In genomic region chr16:34793000-34793399, GRCm38 (mm10) we compare ENCODE assay signal across 17 mouse cellular contexts. TPM values are rescaled to one million over a fixed set of nuclear protein-coding genes. Genes with fewer than 3 reads are reported as not detected.
A peak's percentile ranks its signal among the peaks of the same experiment; 100 is the strongest.
DNase-seq lines count a peak whose midpoint lies in the region; ATAC-seq and TF ChIP-seq lines count a peak whose summit lies in the region.
"Had no signal": no experiment of that assay in that cellular context is flagged by ENCODE, and none has a peak within 500 bp of the region (broad histone marks: within the 10 kb centered on the region; RNA-seq: fewer than 3 reads in every experiment).

No protein-coding gene starts in this region.

- H3K4me1 ChIP-seq in heart, embryonic 13.5 days: peaks cover 30% of the 10 kb centered on the region
- no peaks in the 10 kb centered on the region for H3K4me1 ChIP-seq in embryonic fibroblast, embryonic 13.5 days (ENCODE audit: control insufficient read depth, insufficient read depth, low read length)
- H3K4me1 ChIP-seq in forebrain, embryonic 15.5 days: no peaks in the 10 kb centered on the region
- no peaks in the 10 kb centered on the region for H3K4me1 ChIP-seq in neural tube, embryonic 15.5 days
- H3K4me1 ChIP-seq: forebrain, embryonic 12.5 days; hindbrain, embryonic 15.5 days; intestine, embryonic 15.5 days; midbrain, embryonic 13.5 days had no signal

- TF ChIP-seq CTCF in embryonic fibroblast, embryonic 13.5 days (IDR thresholded peaks at IDR 0.05; ENCODE audit: borderline replicate concordance, insufficient read depth, low read length): no peak

- no peaks in the 10 kb centered on the region for H3K36me3 ChIP-seq in heart, embryonic 13.5 days
- H3K36me3 ChIP-seq in forebrain, embryonic 15.5 days: no peaks in the 10 kb centered on the region
- no peaks in the 10 kb centered on the region for H3K36me3 ChIP-seq in neural tube, embryonic 15.5 days
- H3K36me3 ChIP-seq: forebrain, embryonic 12.5 days; G1E; hindbrain, embryonic 15.5 days; intestine, embryonic 15.5 days; liver, embryonic 12.5 days; midbrain, embryonic 13.5 days had no signal

- H3K27me3 ChIP-seq in heart, embryonic 13.5 days (replicated peaks): no peaks in the 10 kb centered on the region; the same call in 1 of the 2 replicates
- no peaks in the 10 kb centered on the region for H3K27me3 ChIP-seq in forebrain, embryonic 15.5 days
- no peaks in the 10 kb centered on the region for H3K27me3 ChIP-seq in neural tube, embryonic 15.5 days (replicated peaks)
- H3K27me3 ChIP-seq: hindbrain, embryonic 15.5 days; intestine, embryonic 15.5 days; liver, embryonic 12.5 days; midbrain, embryonic 13.5 days had no signal

- no peak for TF ChIP-seq POLR2A in embryonic fibroblast, embryonic 13.5 days (IDR thresholded peaks at IDR 0.05; ENCODE audit: low read depth, low read length)

- DNase-seq in embryo, embryonic 11 days: peak; percentile 13
- DNase-seq in embryo, embryonic 10.5 days (ENCODE audit: low spot score): no peak
- no peak for DNase-seq in heart, postnatal 4 days
- DNase-seq in 3T3-L1 (ENCODE audit: low read depth, low spot score): peak; percentile 28
- DNase-seq: adrenal gland, adult 2 months; cerebellum, adult 2 months; thymus, postnatal 14 days had no signal

- H3K9me3 ChIP-seq in heart, embryonic 13.5 days: no peaks in the 10 kb centered on the region
- no peaks in the 10 kb centered on the region for H3K9me3 ChIP-seq in forebrain, embryonic 15.5 days
- no peaks in the 10 kb centered on the region for H3K9me3 ChIP-seq in neural tube, embryonic 15.5 days (replicated peaks)
- H3K9me3 ChIP-seq: forebrain, embryonic 12.5 days; G1E; hindbrain, embryonic 15.5 days; intestine, embryonic 15.5 days; liver, embryonic 12.5 days; midbrain, embryonic 13.5 days had no signal

- 0 out of 2 replicates have a peak overlapping the region, but pooled peaks have one; percentile 8 for H3K27ac ChIP-seq in heart, embryonic 13.5 days (replicated peaks)
- H3K27ac ChIP-seq in embryonic fibroblast, embryonic 13.5 days (ENCODE audit: insufficient read depth, low read length): peak overlapping the region; percentile 31; the same call in 1 of the 2 replicates
- no peak overlapping the region for H3K27ac ChIP-seq in forebrain, embryonic 15.5 days (replicated peaks)
- no peak overlapping the region for H3K27ac ChIP-seq in neural tube, embryonic 15.5 days (replicated peaks)
- H3K27ac ChIP-seq: forebrain, embryonic 12.5 days; hindbrain, embryonic 15.5 days; intestine, embryonic 15.5 days; liver, embryonic 12.5 days; midbrain, embryonic 13.5 days had no signal

- H3K4me2 ChIP-seq in heart, embryonic 13.5 days: no peak overlapping the region
- H3K4me2 ChIP-seq in forebrain, embryonic 15.5 days (replicated peaks): no peak overlapping the region
- H3K4me2 ChIP-seq in neural tube, embryonic 15.5 days: no peak overlapping the region
- H3K4me2 ChIP-seq: forebrain, embryonic 12.5 days; hindbrain, embryonic 15.5 days; intestine, embryonic 15.5 days; liver, embryonic 12.5 days; midbrain, embryonic 13.5 days had no signal

- H3K9ac ChIP-seq in heart, embryonic 13.5 days: no peak overlapping the region
- no peak overlapping the region for H3K9ac ChIP-seq in forebrain, embryonic 15.5 days (replicated peaks)
- no peak overlapping the region for H3K9ac ChIP-seq in neural tube, embryonic 15.5 days (replicated peaks)
- H3K9ac ChIP-seq: forebrain, embryonic 12.5 days; hindbrain, embryonic 15.5 days; intestine, embryonic 15.5 days; liver, embryonic 12.5 days; midbrain, embryonic 13.5 days had no signal

- H3K4me3 ChIP-seq in heart, embryonic 13.5 days: no peak overlapping the region
- no peak overlapping the region for H3K4me3 ChIP-seq in embryonic fibroblast, embryonic 13.5 days (ENCODE audit: insufficient read depth, low read length)
- no peak overlapping the region for H3K4me3 ChIP-seq in forebrain, embryonic 15.5 days
- no peak overlapping the region for H3K4me3 ChIP-seq in neural tube, embryonic 15.5 days (replicated peaks)
- H3K4me3 ChIP-seq: forebrain, embryonic 12.5 days; hindbrain, embryonic 15.5 days; intestine, embryonic 15.5 days; liver, embryonic 12.5 days; midbrain, embryonic 13.5 days had no signal

- 42% methylated on average over 5 of the region's 5 CpGs for WGBS in heart, embryonic 13.5 days
- WGBS in forebrain, embryonic 15.5 days: 47% methylated on average over 5 of the region's 5 CpGs
- WGBS in neural tube, embryonic 15.5 days: 74% methylated on average over 5 of the region's 5 CpGs

- no peak for ATAC-seq in heart, embryonic 13.5 days (ENCODE audit: extremely low read depth, insufficient number of reproducible peaks, low FRiP score, low TSS enrichment)
- no peak for ATAC-seq in forebrain, embryonic 15.5 days (replicated peaks)
- ATAC-seq in neural tube, embryonic 15.5 days (ENCODE audit: low FRiP score): no peak
- ATAC-seq: intestine, embryonic 15.5 days; liver, embryonic 12.5 days; midbrain, embryonic 13.5 days had no signal

RNA-seq across cellular contexts. Expression of gene Mylk, which starts 48.0 kb away (rescaled TPM):
- polyA plus RNA-seq in heart, embryonic 13.5 days (2015; fragmentation: Nextera tagmentation; extraction: Ambion mirVana): 8.9 and 9.1 TPM in 2 replicates
- 10 to 100 TPM; 32.0 to 34.4 TPM for total RNA-seq in heart, postnatal 4 days (2021)
- polyA plus RNA-seq in embryonic fibroblast, embryonic 13.5 days (2011; ENCODE audit: insufficient read length, low read depth, missing spikeins): 49.0 and 60.8 TPM in 2 replicates
- polyA plus RNA-seq in forebrain, embryonic 15.5 days (2015; fragmentation: Nextera tagmentation; extraction: Ambion mirVana): 4.3 and 4.6 TPM in 2 replicates
- 4.5 and 31.5 TPM in 2 replicates for polyA plus RNA-seq in neural tube, embryonic 15.5 days (2015; fragmentation: Nextera tagmentation; extraction: Ambion mirVana)
- polyA plus RNA-seq: G1E had no signal

Comparison
In these comparisons a context has a peak if more than half of its experiments do, and no peak if none do; other contexts are left out.
1. DNase-seq: peak in embryo, embryonic 11 days (single experiment) and 3T3-L1 (single experiment); none in embryo, embryonic 10.5 days (single experiment) and heart, postnatal 4 days (single experiment).
2. H3K27ac ChIP-seq: peak in heart, embryonic 13.5 days (single experiment) and embryonic fibroblast, embryonic 13.5 days (single experiment); none in forebrain, embryonic 15.5 days (single experiment) and neural tube, embryonic 15.5 days (single experiment).